Mouse (Mus musculus) liver, embryonic 14.5 days (tissue): Measurements from ENCODE around the gene Rassf5.

Experiments used
- CTCF ChIP-seq: IDR thresholded peaks from 2 replicates; pipeline ENCODE4 v1.5.1; 2016; ENCODE audit warnings: antibody characterized with exemption, low read depth, control low read depth
- EP300 ChIP-seq: IDR thresholded peaks from 2 replicates; pipeline ENCODE4 v1.6.1; 2016; ENCODE audit warnings: antibody characterized with exemption, low read depth

DNA sequence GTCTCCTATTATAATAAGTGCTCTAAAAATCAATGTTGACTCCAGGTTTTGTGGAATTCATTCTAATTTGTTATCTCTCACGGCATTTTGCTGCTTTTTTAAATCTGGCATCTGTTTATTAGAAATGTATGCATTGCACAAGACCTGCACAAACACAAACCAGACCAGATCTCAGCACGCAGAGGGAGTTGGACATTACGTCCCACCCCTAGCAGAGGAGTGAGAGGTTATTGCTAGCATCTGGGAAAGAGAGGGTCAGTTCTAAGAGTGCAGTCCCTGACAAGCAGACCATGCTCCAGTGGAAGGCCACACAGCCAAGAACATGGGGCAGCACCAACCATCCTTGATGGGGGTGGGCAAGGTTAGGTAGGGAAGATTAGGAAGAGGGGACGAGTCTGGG lies 39.6 kb upstream of the Rassf5 start:
- TF ChIP-seq CTCF, result no peak
- no peak for TF ChIP-seq EP300
